Mouse (Mus musculus) cerebellum, adult 2 months (tissue): ENCODE data around the gene Ptpra.

ENCODE experiments used
- CTCF ChIP-seq: fragments of 200-500 bp; IDR thresholded peaks from 2 replicates; pipeline ENCODE4 v1.5.1; 2011; ENCODE audit warnings: low read depth, mild to moderate bottlenecking, control low read depth, low read length, moderate library complexity, borderline replicate concordance; ENCODE audit not compliant: insufficient read depth
- POLR2A ChIP-seq: fragments of 200-500 bp; IDR thresholded peaks from 2 replicates; pipeline ENCODE4 v1.6.1; 2011; ENCODE audit warnings: low read length, control low read depth, borderline replicate concordance; ENCODE audit not compliant: insufficient read depth

GRCm38 (mm10) chr2:130564983-130565382, 114.9 kb downstream of the Ptpra start:
- no peak for TF ChIP-seq POLR2A
- TF ChIP-seq CTCF = no peak
